Mouse (Mus musculus) stomach, embryonic 16.5 days (tissue): ENCODE results near the gene She. TPM values are rescaled to one million over a fixed set of nuclear protein-coding genes. Genes with fewer than 3 reads are reported as not detected.

Experiments
- ATAC-seq: fragments of 200-750 bp; cut with Nextera tagmentation; 2 replicates; pipeline ENCODE4 v1.8.0; 2017; ENCODE audit warnings: moderate number of reproducible peaks, moderate TSS enrichment; ENCODE audit not compliant: insufficient read depth, low FRiP score
- H3K27ac ChIP-seq: fragments of 300-500 bp; sonication (generic); 2 replicates; pipeline ENCODE4 v1.5.1; 2014; ENCODE audit warnings: low read length
- H3K27me3 ChIP-seq: fragments of 300-500 bp; sonication (generic); 2 replicates; pipeline ENCODE4 v1.6.1; 2014; ENCODE audit warnings: low read length, control low read depth, mixed read lengths; ENCODE audit not compliant: control insufficient read depth, insufficient read depth
- H3K36me3 ChIP-seq: fragments of 300-500 bp; sonication (generic); 2 replicates; pipeline ENCODE4 v1.6.1; 2014; ENCODE audit warnings: low read length; ENCODE audit not compliant: control insufficient read depth, insufficient read depth
- H3K4me1 ChIP-seq: fragments of 300-500 bp; sonication (generic); 2 replicates; pipeline ENCODE4 v1.6.1; 2014; ENCODE audit warnings: low read length, control low read depth, mixed read lengths; ENCODE audit not compliant: control insufficient read depth, insufficient read depth
- H3K4me2 ChIP-seq: fragments of 300-500 bp; sonication (generic); 2 replicates; pipeline ENCODE4 v1.6.1; 2014; ENCODE audit warnings: low read depth, low read length, mixed read lengths
- H3K4me3 ChIP-seq: fragments of 300-500 bp; sonication (generic); replicated peaks from 2 replicates; pipeline ENCODE4 v1.5.1; 2014; ENCODE audit warnings: mild to moderate bottlenecking, low read length
- H3K9ac ChIP-seq: fragments of 300-500 bp; sonication (generic); 2 replicates; pipeline ENCODE4 v1.6.1; 2014; ENCODE audit warnings: low read length
- H3K9me3 ChIP-seq: fragments of 300-500 bp; sonication (generic); replicated peaks from 2 replicates; pipeline ENCODE4 v1.6.1; 2016; ENCODE audit warnings: low read length, control low read depth; ENCODE audit not compliant: control insufficient read depth
- WGBS: fragments of 180-500 bp; shearing (Covaris S2); extraction: QIAGEN DNeasy Blood & Tissue Kit; methylation state at CpG from one replicate; pipeline ENCODE4 v1.1.7; 2014; 5-methylcytosine and 5-hydroxymethylcytosine counted together
- polyA plus RNA-seq: library from polyadenylated mRNA; unstranded; fragments of >200 nt; fragmentation: Nextera tagmentation; extraction: Ambion mirVana; gene quantifications from 2 replicates; pipeline ENCODE4 v1.2.1, GENCODE M21; 2015

The She gene
- 3.0 and 3.1 TPM in 2 replicates for polyA plus RNA-seq

DNA sequence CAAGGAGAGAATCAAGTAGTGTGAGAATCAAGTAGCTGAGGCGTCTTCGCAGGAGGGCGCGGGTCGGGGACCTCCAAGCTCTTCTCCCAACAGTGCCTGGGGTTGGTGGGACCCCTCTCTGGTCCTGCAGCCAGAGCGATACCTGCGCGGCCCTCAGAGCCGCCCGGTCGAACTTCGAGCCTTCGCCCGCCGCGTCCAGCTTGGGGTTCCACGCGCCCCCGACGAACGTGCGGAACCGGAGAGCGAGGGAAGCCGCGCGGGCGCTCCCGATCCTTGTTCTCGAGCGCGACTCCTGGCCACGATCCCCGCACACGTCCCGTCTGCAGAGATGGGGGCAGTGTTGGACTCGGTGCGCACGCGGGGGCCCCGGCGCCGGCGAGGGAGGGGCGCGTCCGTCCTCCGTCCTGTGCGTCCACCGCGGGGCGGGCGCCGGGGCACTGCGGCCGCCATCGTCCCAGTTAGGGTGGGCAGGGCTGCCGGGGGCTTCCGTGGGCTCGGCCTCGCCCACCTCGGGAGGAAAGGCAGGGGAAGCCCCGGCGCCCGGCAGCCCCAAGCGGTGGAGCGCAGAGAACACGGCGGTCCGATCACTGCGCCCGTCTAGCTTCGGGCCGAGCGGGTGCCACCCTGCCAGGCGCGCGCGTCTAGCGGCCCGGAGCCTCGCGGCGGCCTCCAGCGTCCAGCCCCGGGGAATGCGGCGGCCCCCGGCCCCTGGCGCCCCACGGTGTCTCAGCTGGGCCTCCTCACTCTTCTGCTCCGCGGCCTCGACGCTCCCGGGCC is at the start of gene She:
TSS of gene She (plus strand) at position 556 of the 777 bp plus-strand sequence.
- Histone ChIP-seq H3K9ac (peak within 1 kb of the TSS; percentile 74), H3K9me3 (no peaks in the 10 kb centered on the region), H3K27me3 (peaks cover 51% of the 10 kb centered on the region), H3K4me2 (peak within 1 kb of the TSS; percentile 64), H3K4me3 (peak within 1 kb of the TSS; percentile 54), H3K36me3 (no peaks in the 10 kb centered on the region), H3K27ac (peak within 1 kb of the TSS; percentile 21; the same call in 1 of the 2 replicates), H3K4me1 (no peaks in the 10 kb centered on the region)
- WGBS, result 2% methylated on average over 87 of the region's 96 CpGs
- peak; percentile 33; the same call in 1 of the 2 replicates for ATAC-seq

DNA sequence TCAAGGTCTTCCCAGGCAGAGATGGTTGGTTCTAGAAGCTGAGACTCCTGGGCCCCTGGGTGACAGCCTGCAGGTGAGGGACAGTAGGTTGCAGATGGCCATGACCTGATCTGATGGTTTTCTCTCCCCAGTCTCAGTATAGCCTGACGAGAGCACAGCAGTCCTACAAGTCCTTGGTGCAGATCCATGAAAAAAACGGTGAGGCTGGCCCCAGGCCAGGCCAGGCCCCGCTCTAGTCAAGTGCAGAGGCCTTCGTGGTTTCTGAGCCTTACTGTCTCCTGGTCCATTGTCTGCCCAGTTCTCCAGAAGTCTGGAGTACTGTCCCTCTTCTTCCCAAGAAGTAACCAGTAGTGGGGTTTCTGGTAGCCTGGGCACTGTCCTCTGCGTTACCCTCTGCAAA is 49.5 kb upstream of the She start:
- H3K4me1 ChIP-seq, result peaks cover 10% of the 10 kb centered on the region; the same call in 1 of the 2 replicates
- H3K27me3 ChIP-seq, result no peaks in the 10 kb centered on the region
- H3K9me3 ChIP-seq, result no peaks in the 10 kb centered on the region
- no peak overlapping the region for H3K27ac ChIP-seq
- no peak overlapping the region for H3K9ac ChIP-seq
- H3K36me3 ChIP-seq, result peaks cover 41% of the 10 kb centered on the region
- H3K4me3 ChIP-seq, result no peak overlapping the region
- no peak for ATAC-seq
- 76% methylated on average over 5 of the region's 5 CpGs for WGBS
- no peak overlapping the region for H3K4me2 ChIP-seq

DNA sequence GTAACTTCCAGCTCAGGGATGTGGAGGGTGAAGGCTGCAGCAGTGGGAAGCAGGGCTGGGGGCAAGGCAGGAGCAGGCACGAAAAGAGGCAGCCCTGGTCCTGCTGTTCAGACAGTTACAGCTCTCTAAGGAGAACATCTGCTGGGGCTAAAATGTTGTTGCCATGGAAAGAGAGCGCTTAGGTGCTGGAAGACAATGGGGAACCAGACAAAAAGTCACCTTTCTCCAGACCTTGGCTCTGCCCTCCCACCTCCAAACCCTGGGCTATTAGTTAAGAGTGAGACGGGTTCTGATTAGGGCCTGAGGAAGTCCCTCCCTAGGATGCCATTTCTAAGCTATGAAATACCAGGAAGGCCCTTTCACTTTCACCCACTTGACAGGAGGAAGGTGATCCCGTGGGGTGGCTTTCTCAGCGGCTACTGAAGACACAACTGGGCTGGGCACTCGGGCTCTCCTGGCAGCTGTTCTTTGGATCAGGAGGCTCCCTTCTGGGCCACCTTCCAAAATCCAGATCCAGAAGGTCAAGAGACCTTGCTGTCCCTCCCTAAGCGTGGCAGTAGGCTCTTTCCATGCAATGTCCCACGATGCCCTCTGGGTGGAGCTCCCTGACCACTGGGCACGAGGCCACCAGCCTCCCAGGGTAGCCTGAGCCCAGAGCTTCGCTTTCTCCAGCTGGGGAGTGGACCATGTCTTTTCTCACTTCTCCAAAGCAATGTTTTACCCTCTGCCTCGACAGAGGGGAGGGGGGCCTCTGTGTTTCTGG is 46.0 kb upstream of the She start:
- Histone ChIP-seq H3K36me3 (peaks cover 27% of the 10 kb centered on the region), H3K4me2 (peak overlapping the region; percentile 49), H3K4me3 (peak overlapping the region; percentile 9; the same call in 1 of the 2 replicates), H3K27me3 (no peaks in the 10 kb centered on the region), H3K9me3 (no peaks in the 10 kb centered on the region), H3K4me1 (peaks cover 10% of the 10 kb centered on the region; the same call in 1 of the 2 replicates), H3K9ac (peak overlapping the region; percentile 42), H3K27ac (peak overlapping the region; percentile 44)
- WGBS, result 15% methylated on average over 11 of the region's 11 CpGs
- peak; percentile 80 for ATAC-seq

DNA sequence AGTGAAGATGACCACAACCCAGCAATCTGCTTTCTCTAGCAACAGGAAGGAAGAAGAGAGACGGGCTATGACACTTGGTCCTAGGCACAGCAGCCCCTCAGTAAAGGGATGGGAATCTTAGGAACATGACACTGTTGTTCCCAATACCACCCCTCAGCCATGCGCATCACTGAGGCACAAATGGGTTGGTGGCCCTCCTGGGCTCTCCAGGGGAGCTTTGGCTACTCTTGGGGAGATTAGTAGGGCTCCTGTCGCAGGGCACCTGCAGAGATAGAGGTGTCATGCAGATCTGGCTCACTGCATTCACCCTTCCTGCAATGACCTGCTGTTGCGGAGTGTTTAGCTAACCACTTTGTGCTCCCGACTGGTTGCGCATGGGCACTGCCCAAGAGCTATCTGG is 44.9 kb upstream of the She start:
- Histone ChIP-seq H3K36me3 (peaks cover 18% of the 10 kb centered on the region), H3K4me2 (no peak overlapping the region), H3K9me3 (no peaks in the 10 kb centered on the region), H3K4me1 (peaks cover 10% of the 10 kb centered on the region; the same call in 1 of the 2 replicates), H3K27ac (no peak overlapping the region), H3K4me3 (no peak overlapping the region), H3K27me3 (no peaks in the 10 kb centered on the region), H3K9ac (no peak overlapping the region)
- no peak for ATAC-seq
- 87% methylated on average over 6 of the region's 6 CpGs for WGBS

DNA sequence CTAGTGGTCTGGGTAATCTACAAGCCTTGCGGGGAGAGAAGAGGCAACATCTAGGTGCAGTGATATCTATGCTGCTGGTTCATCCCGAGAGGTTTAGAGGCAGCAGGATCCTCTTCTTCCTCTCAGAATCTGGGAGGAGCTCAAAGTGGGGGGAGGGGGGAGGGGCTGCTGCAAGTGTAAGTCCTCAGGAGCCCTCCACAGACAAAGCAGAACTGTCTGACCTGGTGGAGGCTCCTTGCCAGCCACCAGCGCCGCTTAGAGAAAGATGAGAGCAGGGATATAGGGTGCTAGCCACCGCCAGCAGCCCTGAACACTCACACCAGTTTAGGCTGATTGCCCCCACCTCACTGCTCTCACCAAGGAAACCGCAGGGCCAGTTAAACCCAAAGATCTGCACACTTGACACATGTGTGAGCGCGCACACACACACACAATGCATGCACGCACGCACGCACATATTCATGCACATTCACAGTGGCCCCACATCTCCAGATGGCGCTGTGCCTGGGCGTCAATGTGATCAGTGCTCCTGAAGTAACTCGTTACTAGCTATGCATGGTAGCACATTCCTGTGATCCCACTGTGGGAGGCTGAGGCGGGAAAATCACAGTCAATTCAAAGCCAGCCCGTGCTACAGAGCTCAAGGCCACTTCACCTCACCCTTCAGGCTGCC is 42.4 kb upstream of the She start:
- no peak overlapping the region for H3K9ac ChIP-seq
- H3K27ac ChIP-seq, result no peak overlapping the region
- H3K4me3 ChIP-seq, result no peak overlapping the region
- peaks cover 10% of the 10 kb centered on the region; the same call in 1 of the 2 replicates for H3K4me1 ChIP-seq
- no peaks in the 10 kb centered on the region for H3K27me3 ChIP-seq
- no peaks in the 10 kb centered on the region for H3K9me3 ChIP-seq
- ATAC-seq, result no peak
- H3K4me2 ChIP-seq, result no peak overlapping the region
- WGBS, result 75% methylated on average over 16 of the region's 16 CpGs
- 0 out of 2 replicates have a peak, but pooled peaks cover under 1% of the 10 kb centered on the region for H3K36me3 ChIP-seq

DNA sequence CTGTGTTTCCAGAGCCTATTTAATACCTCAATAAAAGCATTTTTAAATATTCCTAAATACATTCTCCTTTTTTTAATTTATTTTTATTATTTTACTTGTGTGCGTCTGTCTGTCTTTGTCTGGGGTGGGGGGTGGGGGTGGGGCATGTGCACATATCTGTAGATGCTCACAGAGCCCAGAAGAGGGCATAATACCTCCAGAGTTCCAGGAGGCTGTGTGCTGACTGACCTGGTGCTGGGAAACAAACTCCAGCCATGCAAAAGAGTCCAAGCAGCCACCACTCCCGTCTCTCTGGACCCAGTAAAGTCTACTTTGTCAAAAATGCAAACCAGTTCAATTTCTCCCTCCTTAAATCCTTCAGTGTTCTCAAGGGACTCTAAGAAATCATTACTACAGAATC is 36.6 kb upstream of the She start:
- Histone ChIP-seq H3K9me3 (no peaks in the 10 kb centered on the region), H3K4me3 (no peak overlapping the region), H3K4me1 (0 out of 2 replicates have a peak, but pooled peaks cover 4% of the 10 kb centered on the region), H3K36me3 (no peaks in the 10 kb centered on the region), H3K27me3 (no peaks in the 10 kb centered on the region), H3K27ac (no peak overlapping the region), H3K4me2 (no peak overlapping the region), H3K9ac (no peak overlapping the region)
- 67% methylated on average over 2 of the region's 2 CpGs for WGBS
- ATAC-seq, result no peak

DNA sequence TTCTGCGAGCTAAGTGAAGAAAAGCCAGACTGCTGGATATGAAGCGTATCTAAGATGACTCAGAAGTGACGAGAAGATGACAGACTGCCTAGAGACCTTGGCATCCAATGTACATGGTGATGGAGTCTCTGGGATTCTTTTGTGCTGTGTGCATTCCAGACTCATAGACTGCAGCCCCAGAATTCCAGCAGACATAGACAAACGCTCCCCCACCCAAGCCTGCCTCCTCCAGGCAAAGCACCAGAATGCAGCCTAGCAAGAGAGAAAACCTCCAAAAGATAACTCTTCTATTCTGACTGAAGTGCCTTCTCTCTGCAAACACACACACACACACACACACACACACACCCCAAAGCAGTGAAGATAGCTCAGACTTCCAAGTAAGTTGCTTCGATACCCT is 35.4 kb upstream of the She start:
- WGBS, result 62% methylated on average over 5 of the region's 5 CpGs
- H3K9ac ChIP-seq, result no peak overlapping the region
- no peak for ATAC-seq
- no peak overlapping the region for H3K4me2 ChIP-seq
- H3K4me1 ChIP-seq, result 0 out of 2 replicates have a peak, but pooled peaks cover 5% of the 10 kb centered on the region
- H3K27me3 ChIP-seq, result no peaks in the 10 kb centered on the region
- H3K36me3 ChIP-seq, result no peaks in the 10 kb centered on the region
- H3K27ac ChIP-seq, result no peak overlapping the region
- H3K9me3 ChIP-seq, result no peaks in the 10 kb centered on the region
- no peak overlapping the region for H3K4me3 ChIP-seq

DNA sequence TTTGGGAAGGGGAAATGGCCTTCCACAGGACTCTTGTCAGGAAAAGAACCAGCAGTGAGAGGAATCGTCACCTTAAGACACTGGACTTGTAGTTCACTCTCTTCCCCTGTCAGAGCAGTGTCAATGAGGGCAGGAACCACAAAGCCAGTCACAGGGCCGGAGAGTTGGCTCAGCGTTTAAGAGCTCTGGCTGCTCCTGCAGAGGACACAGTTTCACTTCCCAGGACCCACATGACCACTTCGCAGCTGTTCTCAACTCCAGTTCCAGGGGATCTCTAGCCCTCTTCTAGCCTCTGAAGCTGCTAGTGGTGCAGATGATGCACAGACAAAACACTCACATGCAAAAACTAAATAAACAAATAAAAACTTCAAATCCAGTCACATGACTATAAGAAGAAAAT is 34.8 kb upstream of the She start:
- Histone ChIP-seq H3K4me1 (0 out of 2 replicates have a peak, but pooled peaks cover 5% of the 10 kb centered on the region), H3K4me3 (no peak overlapping the region), H3K27ac (no peak overlapping the region), H3K9me3 (no peaks in the 10 kb centered on the region), H3K9ac (no peak overlapping the region), H3K27me3 (no peaks in the 10 kb centered on the region), H3K4me2 (no peak overlapping the region), H3K36me3 (no peaks in the 10 kb centered on the region)
- WGBS, result 39% methylated on average over 4 of the region's 4 CpGs
- ATAC-seq, result 0 out of 2 replicates have a peak, but pooled peaks have one; percentile 21
